Mouse (Mus musculus) testis, adult 2 months (tissue): Measurements from ENCODE around the gene Shank2.
A peak's percentile ranks its signal among the peaks of the same experiment; 100 is the strongest.

Source experiments
- CTCF ChIP-seq: fragments of 200-500 bp; IDR thresholded peaks from 2 replicates; pipeline ENCODE4 v1.5.1; 2012; ENCODE audit warnings: low read depth, mild to moderate bottlenecking, inconsistent platforms, low read length, moderate library complexity; ENCODE audit not compliant: control insufficient read depth, insufficient read depth, insufficient replicate concordance
- POLR2A ChIP-seq: fragments of 200-500 bp; IDR thresholded peaks from 2 replicates; pipeline ENCODE4 v1.6.1; 2012; ENCODE audit warnings: low read depth, mild to moderate bottlenecking, inconsistent platforms, low read length, moderate library complexity; ENCODE audit not compliant: control insufficient read depth

DNA sequence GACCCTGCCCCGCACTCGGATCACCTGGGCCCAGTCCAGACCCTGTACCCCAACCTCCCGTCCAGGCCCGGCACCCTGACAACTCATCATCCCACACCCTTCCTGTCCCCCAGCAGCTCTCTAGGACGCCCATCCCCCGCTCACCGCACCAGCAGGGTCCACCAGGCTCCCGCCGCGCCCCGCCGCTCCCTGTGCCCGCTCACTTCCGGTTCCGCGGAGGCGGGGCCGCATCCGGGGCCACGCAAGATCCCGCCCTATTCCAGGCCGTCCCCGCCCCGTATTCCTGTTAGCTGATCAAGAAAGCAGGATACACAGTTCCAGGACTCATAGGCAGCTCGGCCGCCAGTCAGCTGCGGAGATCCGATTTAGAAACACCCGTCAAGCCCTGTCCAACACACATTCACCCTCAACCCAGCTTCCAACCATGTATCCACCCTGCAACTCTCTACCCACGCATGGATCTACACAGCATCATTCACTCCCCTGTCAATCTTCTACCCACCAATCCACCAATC lies 468.9 kb downstream of the Shank2 start, which contains the start of gene Cttn:
- TF ChIP-seq CTCF (no peak), POLR2A (peak; percentile 79)
